Mouse (Mus musculus) splenic B cell, adult 2 months (primary cell): ENCODE data around the gene Gm13289.
"Not testable (repeated sequence)": the region's sequence is repeated elsewhere in the genome, so short reads cannot be mapped to it uniquely, and the experiment has no call there.

ENCODE experiments used
- DNase-seq: peaks from one replicate; pipeline ENCODE4 v3.0.0-alpha.2; 2011; ENCODE audit warnings: low read depth, low spot score
- H3K27me3 ChIP-seq: 2 replicates; pipeline ENCODE4 v1.6.1; 2012; ENCODE audit warnings: mild to moderate bottlenecking, low read length, moderate library complexity, mixed read lengths; ENCODE audit not compliant: control insufficient read depth, poor library complexity, insufficient read depth, severe bottlenecking
- H3K36me3 ChIP-seq: 2 replicates; pipeline ENCODE4 v1.6.1; 2012; ENCODE audit warnings: mild to moderate bottlenecking, low read length, moderate library complexity, mixed read lengths; ENCODE audit not compliant: control insufficient read depth, poor library complexity, insufficient read depth, severe bottlenecking

The Gm13289 gene

DNA sequence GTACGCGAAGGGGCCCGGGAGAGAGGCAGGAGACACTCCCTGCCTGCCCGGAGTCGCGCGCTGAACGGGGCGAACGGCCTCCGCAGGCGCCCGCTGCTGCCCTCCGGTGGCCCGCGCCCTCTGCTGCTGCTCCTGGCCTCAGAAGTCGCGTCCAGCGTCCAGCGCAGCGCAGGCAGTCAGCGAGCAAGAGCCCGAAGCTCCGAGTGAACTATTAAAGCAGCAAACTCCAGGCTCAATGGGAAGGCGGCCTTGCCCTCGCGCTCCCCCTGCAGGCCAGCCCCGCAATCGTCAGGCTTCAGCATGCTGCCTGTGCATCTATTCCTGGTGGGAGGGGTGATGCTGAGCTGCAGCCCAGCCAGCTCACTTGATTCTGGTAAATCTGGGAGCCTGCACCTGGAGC, at the start of gene Gm13289:
Gene Gm13289, plus strand, starts transcription at position 301 of the 400 bp plus-strand sequence.
- DNase-seq, H3K36me3 ChIP-seq, H3K27me3 ChIP-seq: not testable (repeated sequence)

DNA sequence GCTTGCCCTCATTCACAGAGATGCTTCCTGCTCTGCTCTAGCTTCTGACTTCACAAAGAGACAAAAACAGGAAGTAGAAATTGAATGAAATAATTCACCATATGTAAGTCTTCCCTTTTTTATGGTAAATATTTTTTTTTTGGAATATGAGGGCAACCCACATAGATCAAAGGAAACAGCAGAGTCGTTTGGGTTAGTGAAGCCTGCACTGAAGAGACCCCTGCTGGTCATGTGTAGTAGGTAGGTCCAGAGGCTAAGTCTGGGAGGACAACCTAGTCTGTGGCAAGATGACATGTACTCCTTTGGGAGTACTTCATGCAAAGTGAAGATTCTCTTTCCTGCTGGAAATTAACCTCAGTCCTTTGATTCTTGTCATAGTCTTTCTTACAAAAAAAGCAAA, 49.4 kb upstream of the Gm13289 start:
- Histone ChIP-seq H3K36me3 (no peaks in the 10 kb centered on the region), H3K27me3 (no peaks in the 10 kb centered on the region)
- DNase-seq: peak; percentile 71

DNA sequence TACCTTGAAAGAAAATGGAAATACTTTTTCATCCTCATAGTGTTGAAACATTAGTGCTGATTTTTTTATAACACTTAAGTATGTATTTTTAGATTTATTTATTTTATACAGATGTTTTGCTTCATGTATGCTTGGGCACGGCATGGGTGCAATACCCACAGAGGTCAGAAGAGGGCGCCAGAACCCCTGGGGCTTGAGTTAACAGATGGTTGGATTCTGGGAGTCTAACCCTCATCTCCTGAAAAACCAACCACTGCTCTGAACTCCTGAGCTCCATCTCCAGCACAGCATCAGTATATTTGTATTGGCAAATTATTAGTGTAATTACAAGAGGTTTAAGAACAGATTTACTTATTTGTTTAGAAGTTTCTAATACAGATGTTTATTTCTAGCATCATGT, 38.2 kb upstream of the Gm13289 start:
- DNase-seq: peak; percentile 85
- Histone ChIP-seq H3K27me3 (no peaks in the 10 kb centered on the region; the same call in 1 of the 2 replicates), H3K36me3 (no peaks in the 10 kb centered on the region)

DNA sequence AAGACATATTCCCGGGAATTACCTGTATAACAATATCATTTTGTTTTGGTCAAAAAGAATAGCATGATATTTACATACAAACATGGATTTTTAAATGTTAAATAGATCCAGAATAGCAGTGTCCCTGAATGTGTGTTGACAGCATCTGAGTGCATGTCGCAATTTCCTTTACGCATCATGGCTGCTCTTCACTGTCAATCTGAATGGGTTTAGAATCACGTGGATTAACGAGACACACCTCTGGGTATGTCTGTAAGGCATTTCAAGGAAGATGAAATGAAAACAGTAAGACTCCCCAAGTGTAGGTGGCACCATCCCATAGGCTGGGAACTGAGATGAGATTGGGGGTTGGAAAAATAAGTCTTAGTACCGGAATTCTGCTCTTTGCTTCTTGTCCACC, 37.7 kb upstream of the Gm13289 start:
- DNase-seq: no peak
- Histone ChIP-seq H3K36me3 (no peaks in the 10 kb centered on the region), H3K27me3 (no peaks in the 10 kb centered on the region; the same call in 1 of the 2 replicates)

DNA sequence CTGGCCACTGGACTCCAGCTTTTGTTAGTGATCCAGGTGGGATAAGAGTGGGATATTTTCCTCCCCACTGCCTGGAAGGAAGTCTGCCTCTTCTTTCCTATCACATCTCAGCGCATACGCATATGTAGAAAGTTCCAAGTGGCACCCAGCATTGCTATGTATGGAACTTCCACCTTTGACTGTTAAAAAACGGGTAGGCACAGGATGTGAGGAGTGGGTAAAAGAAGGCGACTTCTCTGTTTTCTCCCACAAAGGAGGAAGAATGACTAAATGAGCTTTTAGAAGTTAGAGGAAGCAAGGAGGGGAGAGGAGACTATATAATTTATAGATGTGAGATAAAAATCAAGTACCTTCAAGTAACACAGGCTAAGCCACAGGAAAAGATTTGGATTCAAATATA, 35.3 kb upstream of the Gm13289 start:
- no peak for DNase-seq
- Histone ChIP-seq H3K27me3 (no peaks in the 10 kb centered on the region; the same call in 1 of the 2 replicates), H3K36me3 (no peaks in the 10 kb centered on the region)

DNA sequence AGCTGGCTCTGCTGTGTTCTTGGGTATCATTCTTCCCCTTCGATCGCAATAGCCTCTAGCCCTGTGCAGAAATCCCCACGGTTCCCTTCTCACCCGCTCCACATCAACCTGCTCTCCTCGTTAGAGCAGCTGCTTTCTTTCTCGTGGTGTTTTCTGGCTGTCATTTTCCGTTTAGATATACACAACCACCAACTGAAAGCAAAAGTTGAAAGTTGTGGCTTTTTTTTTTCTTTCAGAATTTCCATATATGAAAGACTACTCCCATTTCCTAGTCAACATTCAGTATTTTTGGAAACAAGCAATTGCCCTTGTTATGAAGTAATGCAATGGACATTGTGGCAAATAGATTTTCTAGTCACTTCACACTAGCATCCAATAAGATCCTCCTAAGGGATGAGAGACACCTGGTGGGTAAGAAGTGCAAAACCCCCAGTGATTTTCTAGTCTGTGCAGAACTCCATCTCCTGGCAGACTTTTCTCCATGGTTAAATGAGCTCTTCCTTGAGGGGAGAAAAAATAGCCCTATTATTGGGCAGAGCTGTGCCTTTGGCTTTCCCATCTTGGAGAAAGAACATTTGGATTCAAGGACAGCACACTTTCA, 33.9 kb upstream of the Gm13289 start:
- Histone ChIP-seq H3K27me3 (no peaks in the 10 kb centered on the region; the same call in 1 of the 2 replicates), H3K36me3 (no peaks in the 10 kb centered on the region)
- no peak for DNase-seq

DNA sequence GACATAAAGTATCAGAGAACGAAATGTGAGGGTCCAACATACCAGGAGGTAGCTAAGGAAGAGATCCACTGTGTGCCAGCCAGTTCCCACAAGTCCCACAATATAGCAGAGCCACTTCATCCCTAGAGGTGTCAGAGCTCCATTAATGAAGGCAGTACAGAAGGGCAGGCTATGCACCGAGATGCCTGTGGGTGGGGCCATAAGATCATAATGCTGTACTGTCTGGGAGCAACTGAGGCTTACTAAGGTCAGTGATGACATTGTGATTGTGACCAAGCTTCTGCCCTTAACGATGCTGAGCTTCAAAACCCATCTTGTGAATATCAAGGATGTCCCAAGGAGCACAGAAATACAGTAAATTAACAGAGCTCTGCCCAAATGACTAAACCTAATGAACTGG, 32.5 kb upstream of the Gm13289 start:
- no peak for DNase-seq
- Histone ChIP-seq H3K27me3 (no peaks in the 10 kb centered on the region; the same call in 1 of the 2 replicates), H3K36me3 (no peaks in the 10 kb centered on the region)

DNA sequence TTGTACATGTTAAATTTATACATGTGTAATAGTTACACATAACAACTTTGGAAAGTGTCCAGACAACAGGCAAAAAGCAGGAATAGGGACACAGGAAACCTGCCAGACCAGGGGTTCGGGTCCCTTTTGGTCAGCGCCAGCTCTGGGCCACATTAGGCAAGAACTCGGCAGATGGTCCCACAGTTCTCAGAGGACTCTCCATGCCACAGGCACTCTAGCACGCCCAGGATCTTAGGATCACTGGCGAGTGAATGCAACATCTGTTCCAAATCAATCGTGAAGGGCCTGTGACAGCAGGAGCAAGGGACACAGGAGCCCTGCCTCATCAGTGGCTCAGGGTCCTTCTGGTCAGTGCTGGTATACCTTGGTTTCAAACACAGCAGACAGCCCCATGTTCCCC, 26.8 kb upstream of the Gm13289 start:
- no peaks in the 10 kb centered on the region for H3K27me3 ChIP-seq
- no peaks in the 10 kb centered on the region for H3K36me3 ChIP-seq
- DNase-seq: no peak

DNA sequence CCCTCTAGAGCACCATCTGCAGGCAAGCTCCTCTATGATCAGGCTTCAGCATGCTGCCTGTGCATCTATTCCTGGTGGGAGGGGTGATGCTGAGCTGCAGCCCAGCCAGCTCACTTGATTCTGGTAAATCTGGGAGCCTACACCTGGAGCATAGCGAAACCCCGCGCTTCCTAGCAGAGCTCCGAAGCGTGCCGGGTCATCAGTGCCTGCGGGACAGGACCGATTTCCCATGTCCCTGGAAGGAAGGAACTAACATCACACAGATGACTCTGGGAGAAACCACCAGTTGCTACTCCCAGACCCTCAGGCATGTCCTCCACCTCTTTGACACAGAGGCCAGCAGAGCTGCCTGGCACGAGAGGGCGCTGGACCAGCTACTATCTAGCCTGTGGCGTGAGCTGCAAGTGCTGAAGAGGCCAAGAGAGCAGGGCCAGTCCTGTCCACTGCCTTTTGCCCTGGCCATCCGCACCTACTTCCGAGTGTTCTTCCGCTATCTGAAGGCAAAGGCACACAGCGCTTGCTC, 21.8 kb upstream of the Gm13289 start, which contains the start of gene Gm13271:
Gene Gm13271, plus strand, starts transcription at position 51 of the 523 bp plus-strand sequence.
- not testable (repeated sequence) for DNase-seq

DNA sequence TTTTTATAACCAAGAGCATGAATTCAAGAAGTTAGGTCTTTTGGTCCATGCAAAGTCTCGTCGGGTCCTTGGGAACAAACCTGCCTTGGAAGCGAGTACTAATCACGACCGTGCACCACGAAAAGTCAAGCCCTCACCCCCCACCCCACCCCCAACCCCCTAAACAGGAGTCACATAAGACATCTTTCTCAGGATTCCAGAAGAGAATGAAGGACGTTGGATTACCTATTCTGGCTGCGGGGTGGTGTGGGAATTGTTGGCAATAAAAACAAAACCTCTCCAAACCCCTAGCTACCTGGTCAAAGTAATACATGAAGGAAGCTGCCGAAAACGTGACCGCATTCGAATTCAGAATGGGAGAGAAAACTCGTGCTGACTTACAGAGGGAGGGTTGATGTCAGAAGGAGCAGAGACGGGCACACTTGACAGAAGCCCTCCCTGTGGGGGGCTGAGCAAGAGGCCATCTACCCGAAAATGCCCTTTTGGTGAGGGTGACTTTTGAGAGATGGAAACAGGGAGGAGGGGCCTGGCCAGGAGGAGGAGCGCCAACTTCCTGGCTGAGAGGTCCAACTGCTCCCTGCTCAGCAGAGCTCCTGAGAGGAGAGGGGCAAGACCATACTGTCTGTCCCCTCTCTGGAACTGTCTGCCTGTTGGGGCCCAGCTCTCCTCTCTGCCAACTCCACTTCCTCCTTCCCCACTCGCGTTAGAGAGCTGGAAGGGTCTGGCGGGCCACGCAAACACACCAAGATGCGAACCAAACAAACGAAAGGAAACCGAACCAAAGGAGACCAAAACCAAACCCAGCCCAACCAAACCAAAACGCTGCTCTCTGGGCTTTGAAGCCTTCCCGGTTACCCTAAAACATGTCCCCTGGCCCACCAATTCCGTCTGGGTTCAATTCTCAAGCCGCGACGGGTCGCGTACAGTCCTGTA, 19.9 kb upstream of the Gm13289 start:
- H3K27me3 ChIP-seq, H3K36me3 ChIP-seq: not testable (repeated sequence)
- peak; percentile 34 for DNase-seq

More for the DNA sequence above, 21.8 kb upstream of the Gm13289 start, which contains the start of gene Gm13271:
- H3K27me3 ChIP-seq, H3K36me3 ChIP-seq: not testable (repeated sequence)

DNA sequence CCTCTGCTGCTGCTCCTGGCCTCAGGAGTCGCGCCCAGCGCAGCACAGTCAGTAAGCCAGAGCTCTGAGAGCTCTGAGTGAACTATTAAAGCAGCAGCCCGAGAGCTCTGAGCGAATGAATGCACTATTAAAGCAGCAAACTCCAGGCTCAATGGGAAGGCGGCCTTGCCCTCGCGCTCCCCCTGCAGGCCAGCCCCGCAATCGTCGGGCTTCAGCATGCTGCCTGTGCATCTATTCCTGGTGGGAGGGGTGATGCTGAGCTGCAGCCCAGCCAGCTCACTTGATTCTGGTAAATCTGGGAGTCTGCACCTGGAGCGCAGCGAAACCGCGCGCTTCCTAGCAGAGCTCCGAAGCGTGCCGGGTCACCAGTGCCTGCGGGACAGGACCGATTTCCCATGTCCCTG, 19.1 kb upstream of the Gm13289 start:
- peak; percentile 92 for DNase-seq
- not testable (repeated sequence) for H3K36me3 ChIP-seq

DNA sequence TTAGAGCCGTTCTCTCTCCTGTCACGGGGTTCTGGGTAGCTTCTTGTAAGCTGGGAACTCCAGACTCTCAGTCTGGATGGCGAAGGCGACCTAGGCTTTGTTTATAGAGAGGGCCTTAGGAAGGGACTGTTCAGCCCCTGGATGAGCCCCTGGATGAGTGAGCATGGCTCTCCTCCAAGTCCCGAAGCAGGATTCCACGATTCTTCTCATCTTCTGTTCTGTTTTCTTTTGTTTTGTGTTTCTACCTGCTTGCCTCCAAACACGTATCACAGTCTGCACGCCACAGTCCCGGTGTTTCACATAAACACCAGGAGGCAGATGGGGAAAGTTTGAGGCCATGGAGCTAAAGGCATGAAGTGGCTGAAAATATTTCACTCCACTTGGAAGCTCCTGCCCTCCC, 18.0 kb upstream of the Gm13289 start:
- DNase-seq, H3K36me3 ChIP-seq, H3K27me3 ChIP-seq: not testable (repeated sequence)

More for the DNA sequence above, 19.1 kb upstream of the Gm13289 start:
- not testable (repeated sequence) for H3K27me3 ChIP-seq

DNA sequence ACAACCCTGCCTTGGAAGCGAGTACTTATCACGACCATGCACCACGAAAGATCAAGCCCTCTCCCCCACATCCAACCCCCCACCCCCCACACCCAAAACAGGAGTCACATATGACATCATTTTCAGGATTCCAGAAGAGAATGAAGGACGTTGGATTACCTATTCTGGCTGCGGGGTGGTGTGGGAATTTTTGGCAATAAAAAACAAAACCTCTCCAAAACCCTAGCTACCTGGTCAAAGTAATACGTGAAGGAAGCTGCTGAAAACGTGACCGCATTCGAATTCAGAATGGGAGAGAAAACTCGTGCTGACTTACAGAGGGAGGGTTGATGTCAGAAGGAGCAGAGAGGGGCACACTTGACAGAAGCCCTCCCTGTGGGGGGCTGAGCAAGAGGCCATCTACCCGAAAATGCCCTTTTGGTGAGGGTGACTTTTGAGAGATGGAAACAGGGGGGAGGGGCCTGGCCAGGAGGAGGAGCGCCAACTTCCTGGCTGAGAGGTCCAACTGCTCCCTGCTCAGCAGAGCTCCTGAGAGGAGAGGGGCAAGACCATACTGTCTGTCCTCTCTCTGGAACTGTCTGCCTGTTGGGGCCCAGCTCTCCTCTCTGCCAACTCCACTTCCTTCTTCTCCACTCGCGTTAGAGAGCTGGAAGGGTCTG, 17.0 kb upstream of the Gm13289 start, which contains the start of gene Gm13283:
Gene Gm13283, plus strand, starts transcription at position 510 of the 659 bp plus-strand sequence.
- H3K27me3 ChIP-seq, H3K36me3 ChIP-seq, DNase-seq: not testable (repeated sequence)

DNA sequence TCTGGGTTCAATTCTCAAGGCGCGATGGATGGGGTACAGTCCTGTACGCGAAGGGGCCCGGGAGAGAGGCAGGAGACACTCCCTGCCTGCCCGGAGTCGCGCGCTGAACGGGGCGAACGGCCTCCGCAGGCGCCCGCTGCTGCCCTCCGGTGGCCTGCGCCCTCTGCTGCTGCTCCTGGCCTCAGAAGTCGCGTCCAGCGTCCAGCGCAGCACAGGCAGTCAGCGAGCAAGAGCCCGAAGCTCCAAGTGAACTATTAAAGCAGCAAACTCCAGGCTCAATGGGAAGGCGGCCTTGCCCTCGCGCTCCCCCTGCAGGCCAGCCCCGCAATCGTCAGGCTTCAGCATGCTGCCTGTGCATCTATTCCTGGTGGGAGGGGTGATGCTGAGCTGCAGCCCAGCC, 16.3 kb upstream of the Gm13289 start:
- H3K27me3 ChIP-seq: not testable (repeated sequence)
- peak; percentile 79 for DNase-seq

More for the DNA sequence above, 16.3 kb upstream of the Gm13289 start:
- H3K36me3 ChIP-seq: not testable (repeated sequence)
